Comparison of ENCODE assay signal across 9 mouse cellular contexts in the genomic region with DNA sequence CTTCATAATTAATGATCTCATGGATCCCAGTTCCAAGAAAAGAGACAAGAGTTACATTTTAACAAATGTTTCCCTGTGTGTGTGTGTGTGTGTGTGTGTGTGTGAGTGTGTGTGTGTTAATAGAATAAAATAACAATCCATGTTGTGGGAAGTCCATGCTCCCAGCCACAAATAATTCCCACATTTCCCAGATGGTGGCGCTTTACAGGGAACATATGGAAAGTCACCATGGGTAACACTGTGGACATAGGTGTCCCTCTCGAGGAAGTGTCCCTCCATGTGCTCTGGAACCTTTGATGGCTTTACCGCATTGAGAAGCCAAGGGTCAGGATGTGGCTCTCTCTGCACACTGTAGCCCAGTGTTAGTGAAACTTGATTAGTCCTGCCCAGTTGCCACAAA.
DNase-seq lines count a peak whose midpoint lies in the region.
"Had no signal": no experiment of that assay in that cellular context is flagged by ENCODE, and none has a peak within 500 bp of the region (broad histone marks: within the 10 kb centered on the region; RNA-seq: fewer than 3 reads in every experiment).

No protein-coding gene starts in this region.

- DNase-seq in cerebellum, adult 18-20 months, result peak; percentile 52 to 57
- DNase-seq in cerebellum, postnatal 14 days, result no peak
- DNase-seq in cerebellum, postnatal 36 days, result peak; percentile 43 to 46
- no peak for DNase-seq in cerebellum, adult 11-12 months
- DNase-seq in kidney, postnatal 36 days, result no peak
- DNase-seq: adrenal gland, adult 8-10 months; adrenal gland, postnatal 14 days; B cell, adult 2 months; cerebellum, adult 9-10 months had no signal

Comparison
In these comparisons a context has a peak if more than half of its experiments do, and no peak if none do; other contexts are left out.
1. DNase-seq: peak in cerebellum, adult 18-20 months (2 of 2) and cerebellum, postnatal 36 days (2 of 2); none in cerebellum, postnatal 14 days (0 of 2), cerebellum, adult 11-12 months (single experiment) and kidney, postnatal 36 days (0 of 2).